Mouse (Mus musculus): ENCODE data around the gene 1700057G04Rik. TPM values are rescaled to one million over a fixed set of nuclear protein-coding genes. Genes with fewer than 3 reads are reported as not detected.

1700057G04Rik gene
- polyA plus RNA-seq, 1 experiment from 2014 or later = not detected

DNA sequence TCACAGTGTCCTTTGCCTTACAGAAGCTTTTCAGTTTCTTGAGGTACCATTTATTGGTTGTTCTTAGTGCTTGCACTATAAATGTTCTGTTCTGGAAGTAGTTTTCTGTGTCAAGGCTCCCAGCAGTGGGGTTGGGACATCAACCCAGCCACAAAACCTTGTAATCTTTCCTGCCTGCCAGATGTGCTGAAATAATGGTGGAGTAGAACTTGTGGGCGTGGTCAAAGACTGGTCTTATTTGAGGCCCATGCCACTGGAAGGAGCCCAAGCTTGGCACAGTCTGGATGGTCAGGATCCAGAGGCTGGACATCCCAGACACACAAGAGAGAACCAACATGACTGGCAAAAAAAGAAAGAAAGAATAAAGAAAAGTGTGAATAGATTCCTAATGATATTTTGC is 78.2 kb downstream of the 1700057G04Rik start:
- H3K9ac ChIP-seq (ENCODE audit: low read length) = no peak overlapping the region
- WGBS = 93% methylated on average over 1 of the region's 1 CpGs
- H3K27ac ChIP-seq (ENCODE audit: low read length) = no peak overlapping the region
- no peaks in the 10 kb centered on the region for H3K9me3 ChIP-seq (replicated peaks; ENCODE audit: control insufficient read depth, low read length)
- H3K36me3 ChIP-seq (ENCODE audit: control insufficient read depth, insufficient read depth, low read length) = no peaks in the 10 kb centered on the region
- no peak overlapping the region for H3K4me2 ChIP-seq (ENCODE audit: low read depth, low read length)
- no peak overlapping the region for H3K4me3 ChIP-seq (replicated peaks; ENCODE audit: low read length)
- no peak for ATAC-seq (ENCODE audit: insufficient read depth, low FRiP score)
- H3K4me1 ChIP-seq (ENCODE audit: control insufficient read depth, insufficient read depth, low read length) = no peaks in the 10 kb centered on the region
- H3K27me3 ChIP-seq (ENCODE audit: control insufficient read depth, insufficient read depth, low read length) = no peaks in the 10 kb centered on the region

GRCm38 (mm10) chr9:92402628-92403027 is 93.5 kb downstream of the 1700057G04Rik start:
- no peak overlapping the region for H3K9ac ChIP-seq (ENCODE audit: low read length)
- H3K36me3 ChIP-seq (ENCODE audit: control insufficient read depth, insufficient read depth, low read length) = no peaks in the 10 kb centered on the region
- ATAC-seq (ENCODE audit: insufficient read depth, low FRiP score) = no peak
- H3K9me3 ChIP-seq (replicated peaks; ENCODE audit: control insufficient read depth, low read length) = no peaks in the 10 kb centered on the region
- 67% methylated on average over 5 of the region's 5 CpGs for WGBS
- H3K27me3 ChIP-seq (ENCODE audit: control insufficient read depth, insufficient read depth, low read length) = no peaks in the 10 kb centered on the region
- H3K4me1 ChIP-seq (ENCODE audit: control insufficient read depth, insufficient read depth, low read length) = no peaks in the 10 kb centered on the region
- no peak overlapping the region for H3K4me3 ChIP-seq (replicated peaks; ENCODE audit: low read length)
- no peak overlapping the region for H3K4me2 ChIP-seq (ENCODE audit: low read depth, low read length)
- H3K27ac ChIP-seq (ENCODE audit: low read length) = no peak overlapping the region

Small RNAs within 50 kb of the gene (microRNA-seq; reads per million reads assigned to microRNA genes)
- not detected for gene Mir6386

Other genes starting within 250 kb of the 1700057G04Rik start
- gene Plscr5, start 116.4 kb upstream of the 1700057G04Rik start, polyA plus RNA-seq (2015; fragmentation: Nextera tagmentation; extraction: Ambion mirVana) = 0.22 TPM in 1 of 2 replicates, not detected in the other
- 53.9 and 56.2 TPM in 2 replicates for gene Plscr1, start 59.6 kb upstream of the 1700057G04Rik start, polyA plus RNA-seq (2015; fragmentation: Nextera tagmentation; extraction: Ambion mirVana)
- gene Plscr2, start 33.8 kb upstream of the 1700057G04Rik start, polyA plus RNA-seq (2015; fragmentation: Nextera tagmentation; extraction: Ambion mirVana) = 1.0 and 1.9 TPM in 2 replicates
- gene Plscr4, start 148.0 kb downstream of the 1700057G04Rik start, polyA plus RNA-seq (2015; fragmentation: Nextera tagmentation; extraction: Ambion mirVana) = 13.4 and 15.6 TPM in 2 replicates
- 39.5 and 43.2 TPM in 2 replicates for gene Plod2, start 232.8 kb downstream of the 1700057G04Rik start, polyA plus RNA-seq (2015; fragmentation: Nextera tagmentation; extraction: Ambion mirVana)